Mouse (Mus musculus): ENCODE measurements at regions not wholly inside any gene's neighbourhood (a gene's known extent, or its start where the extent isn't known, plus 50 kb on each side); places are given as distances from the start of the nearest gene placed in this dataset.
"Not testable (repeated sequence)": the region's sequence is repeated elsewhere in the genome, so short reads cannot be mapped to it uniquely, and the experiment has no call there.

GRCm38 (mm10) chr9:52940964-52941636 is 261.5 kb upstream of the AI593442 start:
- Histone ChIP-seq H3K9me3 (no peaks in the 10 kb centered on the region), H3K4me1 (peaks cover 14% of the 10 kb centered on the region), H3K27me3 (replicated peaks; ENCODE audit: low read depth, poor library complexity, severe bottlenecking) (no peaks in the 10 kb centered on the region), H3K36me3 (replicated peaks) (no peaks in the 10 kb centered on the region), H3K4me3 (no peak overlapping the region), H3K27ac (replicated peaks) (peak overlapping the region; percentile 19; the same call in 1 of the 2 replicates)
- WGBS, result 50% methylated on average over 11 of the region's 11 CpGs
- DNase-seq (ENCODE audit: low spot score), result no peak

DNA sequence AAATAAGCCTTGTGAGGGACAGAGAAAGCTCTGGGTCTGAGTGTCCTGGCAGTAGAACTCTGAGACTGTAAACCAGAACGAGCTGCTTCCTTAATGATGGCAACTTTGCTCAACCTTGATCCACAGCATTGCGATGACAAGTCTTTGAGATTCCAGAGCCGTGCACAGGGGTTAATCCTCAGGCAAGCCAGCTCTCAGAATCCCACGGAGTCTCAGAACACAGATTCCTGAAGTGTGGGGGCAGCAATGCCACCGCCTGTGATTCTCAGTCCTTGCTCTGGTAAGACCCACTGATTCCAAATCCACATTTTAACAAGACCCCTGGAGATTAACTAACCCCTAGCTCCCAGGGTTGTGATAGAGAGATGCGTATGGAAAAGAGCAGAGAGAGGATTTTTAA is 255.5 kb upstream of the AI593442 start:
- Histone ChIP-seq H3K27me3 (replicated peaks; ENCODE audit: low read depth, poor library complexity, severe bottlenecking) (no peaks in the 10 kb centered on the region), H3K9me3 (no peaks in the 10 kb centered on the region), H3K36me3 (replicated peaks) (no peaks in the 10 kb centered on the region), H3K27ac (replicated peaks) (peak overlapping the region; percentile 14; the same call in 1 of the 2 replicates), H3K4me1 (peaks cover 12% of the 10 kb centered on the region), H3K4me3 (no peak overlapping the region)
- 54% methylated on average over 6 of the region's 6 CpGs for whole genome bisulfite sequencing
- DNase-seq (ENCODE audit: low spot score), result no peak

DNA sequence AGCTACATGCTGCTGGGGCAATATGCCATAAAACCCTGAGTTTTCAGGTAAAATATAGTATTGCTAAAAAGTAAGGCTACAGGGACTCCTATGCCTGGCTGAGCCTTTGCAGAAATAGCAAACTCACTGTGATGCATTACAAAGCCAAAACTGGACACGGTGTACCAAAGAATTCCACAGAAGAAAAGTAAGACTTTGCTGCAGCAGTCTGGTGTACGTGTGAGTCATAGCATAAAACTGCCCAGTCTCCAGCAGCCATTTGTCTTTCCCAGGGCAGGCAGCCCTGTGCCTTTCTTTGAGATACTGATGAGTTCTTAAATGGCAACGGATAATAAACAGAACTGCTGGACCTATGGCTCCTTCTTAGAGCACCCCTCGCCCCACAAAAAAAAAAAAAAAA is 237.9 kb upstream of the AI593442 start:
- H3K36me3 ChIP-seq (replicated peaks), result no peaks in the 10 kb centered on the region
- H3K4me3 ChIP-seq, result no peak overlapping the region
- H3K4me1 ChIP-seq, result no peaks in the 10 kb centered on the region
- H3K27ac ChIP-seq (replicated peaks), result no peak overlapping the region
- DNase-seq (ENCODE audit: low spot score), result no peak
- H3K27me3 ChIP-seq (replicated peaks; ENCODE audit: low read depth, poor library complexity, severe bottlenecking), result no peaks in the 10 kb centered on the region
- no peaks in the 10 kb centered on the region for H3K9me3 ChIP-seq
- 84% methylated on average over 4 of the region's 4 CpGs for WGBS

DNA sequence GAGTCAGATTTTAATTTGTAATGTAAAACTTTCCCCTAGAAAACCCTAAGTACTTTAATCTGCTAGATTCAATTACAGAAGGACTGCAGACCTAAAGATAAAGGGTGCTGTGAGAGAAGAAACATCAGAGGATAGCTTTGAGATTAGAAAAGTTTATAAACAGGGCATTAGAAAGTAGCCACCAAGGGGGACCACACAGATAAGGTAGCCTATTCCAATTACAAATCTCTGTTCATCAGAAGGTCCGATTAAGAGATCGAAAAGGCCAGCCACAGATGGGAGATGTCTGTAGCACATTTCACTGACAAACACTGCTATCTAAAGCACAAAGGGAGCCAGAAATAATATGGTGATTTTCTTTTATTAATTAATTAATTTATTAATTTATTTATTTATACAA is 209.1 kb upstream of the AI593442 start:
- H3K27me3 ChIP-seq (replicated peaks; ENCODE audit: low read depth, poor library complexity, severe bottlenecking); H3K27ac ChIP-seq (replicated peaks); H3K9me3 ChIP-seq; H3K4me1 ChIP-seq; DNase-seq (ENCODE audit: low spot score); H3K4me3 ChIP-seq; H3K36me3 ChIP-seq (replicated peaks): not testable (repeated sequence)
- no CpG with 5 or more reads among the region's 2 CpGs for WGBS

DNA sequence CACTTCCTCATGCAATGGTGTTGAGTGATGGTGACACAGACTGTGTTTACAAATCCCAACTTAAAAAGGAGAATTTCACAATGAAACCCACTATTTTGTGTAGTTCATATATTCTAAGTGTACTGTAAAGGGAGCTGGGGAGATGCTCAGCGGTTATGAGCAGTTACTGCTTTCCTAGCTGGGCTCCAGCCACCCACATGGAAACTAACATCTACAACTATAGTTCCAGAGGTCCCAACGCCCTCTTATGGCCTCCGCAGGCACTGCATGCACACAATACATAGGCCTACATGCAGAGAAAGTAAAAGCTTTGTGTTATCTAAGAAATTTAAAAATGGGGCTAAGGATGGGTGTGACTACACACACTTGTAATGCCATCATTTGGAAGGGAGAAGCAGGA is 208.4 kb upstream of the AI593442 start:
- not testable (repeated sequence) for H3K27me3 ChIP-seq (replicated peaks; ENCODE audit: low read depth, poor library complexity, severe bottlenecking); H3K4me1 ChIP-seq; H3K4me3 ChIP-seq; H3K36me3 ChIP-seq (replicated peaks); H3K27ac ChIP-seq (replicated peaks); DNase-seq (ENCODE audit: low spot score); H3K9me3 ChIP-seq
- WGBS, result no CpG with 5 or more reads among the region's 3 CpGs

GRCm38 (mm10) chr9:52867236-52867635 is 187.7 kb upstream of the AI593442 start:
- Histone ChIP-seq H3K4me3 (no peak overlapping the region), H3K4me1 (no peaks in the 10 kb centered on the region), H3K36me3 (replicated peaks) (no peaks in the 10 kb centered on the region), H3K9me3 (no peaks in the 10 kb centered on the region), H3K27me3 (replicated peaks; ENCODE audit: low read depth, poor library complexity, severe bottlenecking) (no peaks in the 10 kb centered on the region), H3K27ac (replicated peaks) (no peak overlapping the region)
- WGBS, result 81% methylated on average over 1 of the region's 1 CpGs
- DNase-seq (ENCODE audit: low spot score), result no peak

GRCm38 (mm10) chr9:52860327-52860726 is 180.7 kb upstream of the AI593442 start:
- H3K4me1 ChIP-seq, result no peaks in the 10 kb centered on the region
- H3K4me3 ChIP-seq, result no peak overlapping the region
- H3K27ac ChIP-seq (replicated peaks), result no peak overlapping the region
- no peaks in the 10 kb centered on the region for H3K27me3 ChIP-seq (replicated peaks; ENCODE audit: low read depth, poor library complexity, severe bottlenecking)
- DNase-seq (ENCODE audit: low spot score), result no peak
- no peaks in the 10 kb centered on the region for H3K36me3 ChIP-seq (replicated peaks)
- no peaks in the 10 kb centered on the region for H3K9me3 ChIP-seq
- WGBS, result 79% methylated on average over 4 of the region's 4 CpGs

GRCm38 (mm10) chr9:52858411-52858810 is 178.8 kb upstream of the AI593442 start:
- DNase-seq (ENCODE audit: low spot score), result no peak
- Histone ChIP-seq H3K4me3 (no peak overlapping the region), H3K9me3 (no peaks in the 10 kb centered on the region), H3K36me3 (replicated peaks) (no peaks in the 10 kb centered on the region), H3K27ac (replicated peaks) (no peak overlapping the region), H3K4me1 (0 out of 2 replicates have a peak, but pooled peaks cover 2% of the 10 kb centered on the region), H3K27me3 (replicated peaks; ENCODE audit: low read depth, poor library complexity, severe bottlenecking) (no peaks in the 10 kb centered on the region)
- WGBS, result 73% methylated on average over 4 of the region's 4 CpGs

- WGBS, result 51% methylated on average over 6 of the region's 6 CpGs
- Histone ChIP-seq H3K4me3 (no peak overlapping the region), H3K27me3 (replicated peaks; ENCODE audit: low read depth, poor library complexity, severe bottlenecking) (no peaks in the 10 kb centered on the region), H3K36me3 (replicated peaks) (no peaks in the 10 kb centered on the region), H3K9me3 (no peaks in the 10 kb centered on the region), H3K4me1 (0 out of 2 replicates have a peak, but pooled peaks cover 3% of the 10 kb centered on the region), H3K27ac (replicated peaks) (no peak overlapping the region)
- peak; percentile 11 for DNase-seq (ENCODE audit: low spot score)
Observed at GRCm38 (mm10) chr9:52853338-52853737, 173.8 kb upstream of the AI593442 start.

DNA sequence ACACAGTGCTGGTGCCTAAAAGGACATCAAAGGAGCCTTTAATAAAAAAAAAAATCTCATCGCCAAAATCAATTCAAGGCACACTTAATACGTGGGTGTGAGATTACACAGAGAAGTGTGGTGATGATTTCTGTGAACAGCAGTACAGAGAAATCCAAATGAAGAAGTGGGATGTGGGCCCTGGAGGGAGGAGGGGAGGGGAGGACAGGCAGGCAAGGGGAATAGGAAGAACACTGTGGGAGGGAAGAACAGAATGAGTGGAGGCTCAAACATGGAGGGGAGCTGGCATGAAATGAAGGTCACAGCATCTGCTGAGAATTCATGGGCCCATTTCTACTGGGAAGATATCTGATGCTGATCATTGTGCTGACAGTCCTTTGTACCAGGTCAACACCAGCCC is 171.0 kb upstream of the AI593442 start:
- no peaks in the 10 kb centered on the region for H3K9me3 ChIP-seq
- H3K4me3 ChIP-seq, result no peak overlapping the region
- H3K4me1 ChIP-seq, result 0 out of 2 replicates have a peak, but pooled peaks cover 3% of the 10 kb centered on the region
- DNase-seq (ENCODE audit: low spot score), result no peak
- H3K36me3 ChIP-seq (replicated peaks), result no peaks in the 10 kb centered on the region
- no peaks in the 10 kb centered on the region for H3K27me3 ChIP-seq (replicated peaks; ENCODE audit: low read depth, poor library complexity, severe bottlenecking)
- WGBS, result 90% methylated on average over 2 of the region's 2 CpGs
- no peak overlapping the region for H3K27ac ChIP-seq (replicated peaks)

DNA sequence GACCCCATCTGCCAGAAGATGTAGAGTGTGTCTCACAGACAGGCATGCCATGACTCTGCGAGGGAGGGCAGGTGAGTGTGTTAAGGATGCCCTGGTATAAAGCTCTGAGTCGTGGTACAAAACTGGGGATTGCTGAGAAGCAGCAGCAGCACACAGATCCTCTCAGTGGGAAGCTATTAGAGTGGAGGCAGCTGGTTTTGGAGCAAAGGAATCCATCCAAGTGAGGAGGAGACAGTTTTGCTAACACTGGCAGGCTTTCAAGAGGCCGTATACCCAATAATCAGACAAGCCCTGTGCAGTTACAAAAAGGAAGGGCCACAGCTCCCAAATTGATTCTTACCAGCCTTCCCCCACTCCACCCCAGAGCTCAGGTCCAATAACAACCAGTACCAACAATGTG is 170.4 kb upstream of the AI593442 start:
- WGBS, result 68% methylated on average over 3 of the region's 3 CpGs
- Histone ChIP-seq H3K27ac (replicated peaks) (no peak overlapping the region), H3K9me3 (no peaks in the 10 kb centered on the region), H3K4me1 (0 out of 2 replicates have a peak, but pooled peaks cover 3% of the 10 kb centered on the region), H3K27me3 (replicated peaks; ENCODE audit: low read depth, poor library complexity, severe bottlenecking) (no peaks in the 10 kb centered on the region), H3K4me3 (no peak overlapping the region), H3K36me3 (replicated peaks) (no peaks in the 10 kb centered on the region)
- no peak for DNase-seq (ENCODE audit: low spot score)

GRCm38 (mm10) chr9:52841105-52841504 is 161.5 kb upstream of the AI593442 start:
- Histone ChIP-seq H3K36me3 (replicated peaks) (no peaks in the 10 kb centered on the region), H3K4me1 (no peaks in the 10 kb centered on the region), H3K27ac (replicated peaks) (no peak overlapping the region), H3K4me3 (no peak overlapping the region), H3K9me3 (no peaks in the 10 kb centered on the region), H3K27me3 (replicated peaks; ENCODE audit: low read depth, poor library complexity, severe bottlenecking) (no peaks in the 10 kb centered on the region)
- 90% methylated on average over 4 of the region's 4 CpGs for WGBS
- DNase-seq (ENCODE audit: low spot score), result no peak

DNA sequence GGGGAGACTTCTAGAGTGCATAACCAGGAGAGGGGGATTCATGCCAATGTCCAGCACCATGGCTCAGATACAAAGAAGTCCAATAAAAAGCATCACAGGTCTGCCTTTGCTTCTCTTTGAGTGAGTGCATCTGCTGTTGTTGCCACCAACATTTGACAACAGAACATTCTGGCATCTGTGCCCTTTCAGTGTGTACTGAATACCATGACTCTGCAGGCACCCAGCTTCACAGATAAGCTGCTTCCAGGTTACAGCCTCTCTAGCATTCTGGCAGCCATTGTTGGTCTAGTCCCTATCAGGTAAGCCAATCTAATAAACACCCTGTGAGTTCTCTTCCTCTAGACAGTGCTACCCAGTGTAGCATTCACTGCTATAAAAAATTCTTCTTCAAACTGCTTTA is 160.4 kb upstream of the AI593442 start:
- Histone ChIP-seq H3K4me3 (no peak overlapping the region), H3K27me3 (replicated peaks; ENCODE audit: low read depth, poor library complexity, severe bottlenecking) (no peaks in the 10 kb centered on the region), H3K27ac (replicated peaks) (no peak overlapping the region), H3K4me1 (no peaks in the 10 kb centered on the region), H3K9me3 (no peaks in the 10 kb centered on the region), H3K36me3 (replicated peaks) (no peaks in the 10 kb centered on the region)
- no peak for DNase-seq (ENCODE audit: low spot score)

Measured in embryonic facial prominence, embryonic 10.5 days (tissue).